Mouse (Mus musculus) kidney, postnatal 0 days (tissue): ENCODE measurements around the gene Col23a1. TPM values are rescaled to one million over a fixed set of nuclear protein-coding genes. Genes with fewer than 3 reads are reported as not detected.

Experiments
- ATAC-seq: fragments of 200-750 bp; cut with Nextera tagmentation; replicated peaks from 2 replicates; pipeline ENCODE4 v1.8.0; 2017; ENCODE audit warnings: low read depth, moderate number of reproducible peaks, moderate TSS enrichment, moderate library complexity; ENCODE audit not compliant: low FRiP score
- DNase-seq: peaks from one replicate; pipeline ENCODE4 v3.0.0-alpha.2; 2016; ENCODE audit warnings: low spot score
- H3K27ac ChIP-seq: fragments of 300-500 bp; sonication (generic); 2 replicates; pipeline ENCODE4 v1.5.1; 2014; ENCODE audit warnings: mild to moderate bottlenecking
- H3K27me3 ChIP-seq: fragments of 300-500 bp; sonication (generic); 2 replicates; pipeline ENCODE4 v1.6.1; 2014; ENCODE audit warnings: low read length, mixed read lengths; ENCODE audit not compliant: insufficient read depth
- H3K36me3 ChIP-seq: fragments of 300-500 bp; sonication (generic); 2 replicates; pipeline ENCODE4 v1.6.1; 2014; ENCODE audit warnings: low read length, mixed read lengths; ENCODE audit not compliant: insufficient read depth
- H3K4me1 ChIP-seq: fragments of 300-500 bp; sonication (generic); replicated peaks from 2 replicates; pipeline ENCODE4 v1.6.1; 2014; ENCODE audit warnings: antibody characterized with exemption, low read length, mixed read lengths; ENCODE audit not compliant: insufficient read depth
- H3K4me2 ChIP-seq: fragments of 300-500 bp; sonication (generic); 2 replicates; pipeline ENCODE4 v1.6.1; 2014; ENCODE audit warnings: mild to moderate bottlenecking, low read length, moderate library complexity, mixed read lengths
- H3K4me3 ChIP-seq: fragments of 300-500 bp; sonication (generic); replicated peaks from 2 replicates; pipeline ENCODE4 v1.5.1; 2014; ENCODE audit warnings: low read depth, low read length
- H3K9ac ChIP-seq: fragments of 300-500 bp; sonication (generic); 2 replicates; pipeline ENCODE4 v1.6.1; 2014; ENCODE audit warnings: low read depth, low read length
- H3K9me3 ChIP-seq: fragments of 300-500 bp; sonication (generic); replicated peaks from 2 replicates; pipeline ENCODE4 v1.6.1; 2016; ENCODE audit warnings: low read length, inconsistent platforms, mixed read lengths
- CTCF ChIP-seq: IDR thresholded peaks from 2 replicates; pipeline ENCODE4 v1.5.1; 2016; ENCODE audit warnings: antibody characterized with exemption, low read depth, mild to moderate bottlenecking, moderate library complexity
- WGBS: fragments of 180-500 bp; shearing (Covaris S2); extraction: QIAGEN DNeasy Blood & Tissue Kit; methylation state at CpG from one replicate; pipeline ENCODE4 v1.1.7; 2014; 5-methylcytosine and 5-hydroxymethylcytosine counted together
- polyA plus RNA-seq: library from polyadenylated mRNA; unstranded; fragments of >200 nt; fragmentation: Nextera tagmentation; extraction: Ambion mirVana; gene quantifications from 2 replicates; pipeline ENCODE4 v1.2.1, GENCODE M21; 2015

Col23a1 gene
- polyA plus RNA-seq, 1 experiment from 2014 or later: 6.8 TPM

DNA sequence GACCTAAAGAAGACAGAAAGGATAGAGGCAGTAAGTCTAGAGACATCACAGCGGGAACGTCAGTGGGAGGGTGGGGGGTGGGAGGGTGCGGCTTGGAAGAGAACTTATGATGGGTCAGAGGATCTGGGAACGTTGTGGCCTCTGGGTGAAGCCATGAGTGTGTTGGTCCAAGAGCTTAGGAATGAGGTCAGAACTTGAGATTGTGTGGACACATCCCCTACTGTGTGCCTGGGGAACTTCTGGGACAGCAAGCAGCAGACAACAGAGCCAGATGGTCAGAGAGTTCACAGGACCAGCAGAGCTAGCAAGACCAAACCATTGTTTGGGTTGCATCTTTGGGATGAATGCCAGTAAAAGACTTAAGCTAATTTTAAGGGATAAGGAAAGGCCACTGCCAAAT lies 279.1 kb downstream of the Col23a1 start:
- H3K4me3 ChIP-seq: no peak overlapping the region
- no peak for ATAC-seq
- H3K36me3 ChIP-seq: no peaks in the 10 kb centered on the region
- no peak for TF ChIP-seq CTCF
- no peak overlapping the region for H3K9ac ChIP-seq
- 77% methylated on average over 4 of the region's 4 CpGs for WGBS
- no peaks in the 10 kb centered on the region for H3K4me1 ChIP-seq
- DNase-seq: no peak
- H3K4me2 ChIP-seq: no peak overlapping the region
- H3K27ac ChIP-seq: no peak overlapping the region
- H3K27me3 ChIP-seq: no peaks in the 10 kb centered on the region
- no peaks in the 10 kb centered on the region for H3K9me3 ChIP-seq

DNA sequence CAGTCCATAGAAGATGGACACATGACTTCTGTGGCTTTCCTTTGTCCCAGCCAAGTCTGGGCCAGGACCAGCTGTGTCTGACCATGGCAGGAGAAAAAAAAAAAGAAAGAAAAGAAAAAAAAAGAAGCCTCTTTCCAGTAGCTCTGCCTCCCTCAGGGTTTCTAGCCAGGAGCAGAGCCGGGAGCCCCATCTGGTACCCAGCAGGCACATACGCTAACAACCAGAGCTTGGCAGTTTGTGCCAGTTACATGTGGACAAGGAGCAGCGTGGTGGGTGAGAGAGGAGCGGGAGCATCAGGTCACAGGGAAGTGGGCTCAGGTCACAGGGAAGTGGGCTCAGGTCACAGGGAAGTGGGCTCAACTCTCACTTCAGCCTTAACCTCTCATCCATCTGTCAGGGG lies 286.7 kb downstream of the Col23a1 start:
- Histone ChIP-seq H3K9me3 (no peaks in the 10 kb centered on the region), H3K4me3 (no peak overlapping the region), H3K27ac (no peak overlapping the region), H3K4me2 (no peak overlapping the region), H3K27me3 (no peaks in the 10 kb centered on the region), H3K9ac (no peak overlapping the region), H3K36me3 (no peaks in the 10 kb centered on the region), H3K4me1 (no peaks in the 10 kb centered on the region)
- 92% methylated on average over 4 of the region's 4 CpGs for WGBS
- no peak for DNase-seq
- no peak for ATAC-seq
- TF ChIP-seq CTCF: no peak

DNA sequence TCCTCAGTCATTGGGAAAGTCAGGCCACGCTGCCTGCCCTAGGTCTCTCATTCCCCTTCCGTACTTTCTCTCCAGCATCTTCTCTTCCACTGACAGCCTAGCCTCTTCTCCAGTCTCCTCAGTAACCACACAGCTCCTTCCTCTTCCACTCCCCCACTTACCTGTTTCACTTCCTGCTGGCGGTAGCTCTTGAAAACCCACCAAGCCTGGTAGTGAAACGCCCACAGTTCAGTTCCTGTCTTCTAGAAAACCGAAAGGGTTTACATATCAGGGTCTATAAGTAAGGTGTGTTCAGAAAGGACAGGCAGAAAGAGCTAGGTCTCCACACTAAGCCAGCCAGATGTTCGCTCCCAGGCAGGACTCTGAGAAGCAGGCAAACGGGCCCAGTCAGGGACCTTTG lies 287.9 kb downstream of the Col23a1 start:
- no peak overlapping the region for H3K4me2 ChIP-seq
- no peaks in the 10 kb centered on the region for H3K9me3 ChIP-seq
- no peaks in the 10 kb centered on the region for H3K36me3 ChIP-seq
- no peak overlapping the region for H3K27ac ChIP-seq
- ATAC-seq (no peak), DNase-seq (no peak)
- H3K9ac ChIP-seq: no peak overlapping the region
- no peak overlapping the region for H3K4me3 ChIP-seq
- TF ChIP-seq CTCF: no peak
- no peaks in the 10 kb centered on the region for H3K4me1 ChIP-seq
- no peaks in the 10 kb centered on the region for H3K27me3 ChIP-seq
- WGBS: 77% methylated on average over 7 of the region's 7 CpGs

DNA sequence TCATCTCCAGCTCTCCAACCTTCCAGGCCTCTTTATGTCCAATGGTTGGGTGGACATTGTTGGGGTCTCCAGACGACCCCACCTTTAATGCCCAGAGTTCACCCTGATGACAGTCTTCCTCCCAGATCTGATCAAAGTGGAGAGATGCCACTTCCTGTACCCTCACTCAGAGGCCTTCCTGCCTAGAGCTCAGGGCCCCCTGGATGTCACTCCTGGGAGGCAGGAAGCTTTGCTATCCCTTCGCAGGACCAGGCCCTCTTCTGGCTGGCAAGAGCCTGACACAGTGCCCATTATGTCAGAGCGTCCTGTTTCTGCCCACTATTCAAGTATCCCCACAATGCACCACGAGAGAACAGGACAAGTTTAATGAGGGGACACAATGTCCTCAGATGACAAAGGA lies 289.3 kb downstream of the Col23a1 start:
- ATAC-seq: no peak
- Histone ChIP-seq H3K27me3 (no peaks in the 10 kb centered on the region), H3K4me3 (no peak overlapping the region), H3K36me3 (no peaks in the 10 kb centered on the region), H3K27ac (no peak overlapping the region), H3K9ac (no peak overlapping the region), H3K4me1 (0 out of 2 replicates have a peak, but pooled peaks cover 2% of the 10 kb centered on the region), H3K9me3 (no peaks in the 10 kb centered on the region), H3K4me2 (no peak overlapping the region)
- WGBS: 56% methylated on average over 4 of the region's 4 CpGs
- no peak for DNase-seq
- TF ChIP-seq CTCF: no peak

DNA sequence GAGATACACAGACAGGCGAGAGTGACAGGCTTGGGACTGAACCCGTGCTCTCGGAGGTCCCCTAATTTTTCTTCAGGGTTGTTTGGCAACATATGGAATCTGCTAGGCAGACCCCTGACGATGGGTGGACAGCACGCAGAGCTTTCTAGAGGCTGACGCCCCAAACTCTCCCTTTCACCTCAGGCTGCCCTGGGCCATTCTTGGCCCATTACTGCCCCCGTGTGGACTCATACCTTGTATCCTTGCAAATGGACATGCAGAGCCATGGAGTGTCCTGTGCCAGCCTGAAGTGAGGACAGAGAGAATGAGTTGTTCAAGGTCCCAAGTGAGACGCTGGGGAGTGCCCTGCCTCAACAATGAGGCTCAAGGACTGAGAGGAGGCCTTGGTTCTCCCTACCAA lies 293.0 kb downstream of the Col23a1 start:
- Histone ChIP-seq H3K9ac (no peak overlapping the region), H3K4me2 (no peak overlapping the region), H3K27me3 (no peaks in the 10 kb centered on the region), H3K4me3 (no peak overlapping the region), H3K4me1 (peaks cover 11% of the 10 kb centered on the region; the same call in 1 of the 2 replicates), H3K27ac (no peak overlapping the region), H3K9me3 (no peaks in the 10 kb centered on the region), H3K36me3 (peaks cover 7% of the 10 kb centered on the region; the same call in 1 of the 2 replicates)
- ATAC-seq: no peak
- peak; percentile 80 for TF ChIP-seq CTCF
- 26% methylated on average over 8 of the region's 8 CpGs for WGBS
- DNase-seq: peak; percentile 85

DNA sequence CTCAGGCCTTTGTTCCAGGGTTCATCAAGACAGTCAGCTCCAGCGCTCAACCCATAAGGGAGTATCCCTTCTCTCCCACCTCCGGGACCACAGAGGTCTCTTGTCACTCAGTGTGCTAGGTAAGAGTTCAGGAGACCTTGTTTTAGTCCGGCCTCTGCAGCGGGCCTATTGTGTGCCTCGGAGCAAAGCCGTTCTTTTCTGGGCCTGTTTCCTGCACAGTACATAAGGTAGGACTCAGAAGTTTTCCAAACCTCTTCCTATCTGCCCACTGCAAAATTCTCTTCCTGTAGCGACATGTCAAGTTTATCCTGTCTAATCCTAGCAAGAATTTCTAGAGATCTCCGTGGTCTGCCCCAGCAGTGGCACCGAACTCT lies 294.3 kb downstream of the Col23a1 start:
- no peaks in the 10 kb centered on the region for H3K27me3 ChIP-seq
- H3K4me1 ChIP-seq: peaks cover 11% of the 10 kb centered on the region; the same call in 1 of the 2 replicates
- peak overlapping the region; percentile 65 for H3K4me3 ChIP-seq
- peak; percentile 5 for ATAC-seq
- peak overlapping the region; percentile 96 for H3K27ac ChIP-seq
- DNase-seq: no peak
- no peak for TF ChIP-seq CTCF
- peak overlapping the region; percentile 84 for H3K4me2 ChIP-seq
- H3K36me3 ChIP-seq: peaks cover 16% of the 10 kb centered on the region; the same call in 1 of the 2 replicates
- WGBS: 13% methylated on average over 9 of the region's 9 CpGs
- peak overlapping the region; percentile 73 for H3K9ac ChIP-seq
- H3K9me3 ChIP-seq: no peaks in the 10 kb centered on the region
